Mouse (Mus musculus) right cerebral cortex, adult 18-20 months (tissue): ENCODE measurements at regions not wholly inside any gene's neighbourhood (a gene's known extent, or its start where the extent isn't known, plus 50 kb on each side); places are given as distances from the start of the nearest gene placed in this dataset.
A peak's percentile ranks its signal among the peaks of the same experiment; 100 is the strongest.

Source experiments
- DNase-seq: peaks from one replicate; pipeline ENCODE4 v3.0.0; 2022; ENCODE audit warnings: mixed read lengths

DNA sequence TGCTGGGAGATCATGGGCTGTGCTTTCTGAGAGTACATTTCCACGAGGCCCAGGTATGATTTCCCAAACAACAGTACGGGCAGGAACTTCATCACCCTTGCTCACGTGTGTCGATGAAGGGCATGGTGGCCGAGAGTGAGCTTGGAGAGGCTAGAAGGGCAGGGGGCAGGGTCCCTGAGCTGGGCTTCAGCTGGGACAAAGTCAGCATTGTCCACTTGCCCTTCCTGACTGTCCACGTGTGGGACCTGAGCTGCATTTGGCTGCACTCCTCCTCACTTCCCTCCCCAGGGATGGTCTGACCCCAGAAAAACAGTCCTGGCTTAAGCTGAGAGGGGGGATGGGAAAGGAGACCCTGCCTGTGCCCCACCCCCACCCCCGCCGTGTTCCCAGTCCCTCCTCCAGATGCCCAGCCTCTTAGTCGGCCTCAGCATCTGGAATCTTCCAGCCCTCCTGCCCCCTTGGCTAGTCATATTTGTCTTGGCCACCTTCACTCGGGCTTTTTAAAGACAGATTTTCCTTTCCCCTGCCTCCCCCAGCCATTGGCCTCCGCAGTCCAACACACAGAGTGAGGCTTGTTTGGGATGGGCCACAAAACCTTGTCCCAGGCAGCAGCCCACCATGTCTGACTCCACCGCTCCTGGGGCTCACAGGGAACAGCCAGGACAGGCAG, 58.6 kb downstream of the Isg20 start:
- no peak for DNase-seq

DNA sequence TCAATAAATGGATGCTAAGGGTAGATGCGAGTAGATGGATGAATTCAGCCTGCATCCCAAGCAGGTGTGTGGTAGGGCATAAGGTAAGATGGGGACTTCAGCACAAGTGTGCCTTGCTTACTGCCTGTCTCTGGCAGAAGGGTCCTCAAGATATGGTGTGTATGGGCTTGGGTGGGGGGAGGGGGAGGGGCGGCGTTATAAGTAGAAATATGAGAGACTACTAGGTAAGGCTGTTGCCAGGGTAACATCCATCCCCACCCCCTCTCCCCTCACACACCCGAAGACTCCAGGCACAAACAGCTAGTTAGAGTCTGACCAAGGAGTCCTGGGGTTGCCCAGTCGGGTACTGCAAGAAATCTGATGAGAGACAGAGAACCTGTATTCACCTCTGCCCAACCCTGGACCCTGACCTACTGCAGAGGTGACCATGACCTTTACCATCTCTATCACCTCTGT, 63.5 kb upstream of the Acan start:
- no peak for DNase-seq

DNA sequence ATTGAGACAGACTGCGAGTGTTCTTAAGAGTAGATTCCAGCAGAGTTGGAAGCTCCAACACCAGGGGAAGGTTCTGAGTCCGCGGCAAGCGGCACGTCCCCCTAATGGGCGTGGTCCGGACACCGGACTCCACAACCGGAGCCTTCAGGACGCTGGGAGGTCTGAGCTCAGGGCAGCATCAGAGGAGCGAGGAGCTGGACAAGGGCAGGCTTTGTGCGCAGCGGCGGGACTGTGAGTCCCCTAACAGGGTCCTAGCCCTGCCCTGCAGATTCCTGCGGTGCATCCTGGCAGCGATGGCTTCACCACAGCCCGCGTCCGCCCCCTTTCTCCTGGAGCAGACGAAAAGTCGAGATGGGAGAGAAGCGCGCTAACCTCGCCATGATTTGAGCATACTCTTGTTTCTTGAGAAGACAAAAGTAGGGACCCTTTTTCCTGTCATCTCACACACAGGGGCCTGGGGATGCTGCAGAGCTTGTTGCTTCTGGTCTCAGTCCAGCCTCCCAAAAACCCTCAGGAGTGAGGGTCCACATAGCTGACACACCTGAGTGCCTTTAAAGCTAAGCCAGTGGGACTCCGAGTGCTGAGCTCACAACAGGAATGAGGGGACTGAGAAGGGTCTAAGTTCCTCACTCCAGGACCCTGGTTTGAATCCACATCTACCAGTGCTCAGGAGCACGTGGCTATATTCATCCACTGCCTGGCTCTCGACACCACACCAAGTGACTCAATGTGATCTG, 62.8 kb upstream of the Acan start:
- DNase-seq = no peak

DNA sequence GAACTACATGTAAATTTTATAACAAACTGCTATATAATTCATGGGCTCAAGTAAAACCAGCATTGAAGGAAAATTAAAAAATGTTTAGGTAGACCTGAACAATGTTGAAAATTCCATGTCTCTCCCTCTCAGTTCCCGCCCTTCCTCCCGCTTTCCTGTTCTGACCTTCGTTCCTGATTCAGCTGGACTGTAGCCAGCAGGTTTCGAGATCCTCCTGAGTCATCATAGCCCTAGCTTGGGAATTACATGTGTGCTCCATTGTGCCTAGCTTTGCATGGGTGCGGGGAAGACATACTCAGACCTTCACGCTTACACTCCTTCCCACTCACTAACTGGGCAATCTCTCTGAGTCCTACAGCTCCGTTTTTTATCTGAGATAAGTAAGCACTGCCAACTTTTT, 60.3 kb upstream of the Acan start:
- peak; percentile 12 for DNase-seq

DNA sequence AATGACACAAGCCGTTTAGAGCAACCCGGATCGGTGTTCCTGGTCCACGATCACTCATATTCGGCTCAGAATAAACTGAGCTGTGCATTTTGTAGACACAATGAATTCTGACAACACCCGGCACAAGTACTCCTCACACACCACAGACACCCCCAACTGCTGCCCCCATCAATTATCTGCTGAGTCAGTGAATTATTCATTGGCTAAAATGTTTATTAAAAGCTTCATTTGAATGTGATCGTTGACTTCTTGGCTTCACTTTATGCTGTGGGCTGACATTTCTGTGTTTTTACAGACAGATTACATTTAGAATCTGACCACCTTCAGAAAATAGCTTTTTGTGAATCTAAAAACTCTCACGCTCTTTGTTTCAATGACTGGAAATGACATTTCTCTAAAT, 59.1 kb upstream of the Acan start:
- no peak for DNase-seq

DNA sequence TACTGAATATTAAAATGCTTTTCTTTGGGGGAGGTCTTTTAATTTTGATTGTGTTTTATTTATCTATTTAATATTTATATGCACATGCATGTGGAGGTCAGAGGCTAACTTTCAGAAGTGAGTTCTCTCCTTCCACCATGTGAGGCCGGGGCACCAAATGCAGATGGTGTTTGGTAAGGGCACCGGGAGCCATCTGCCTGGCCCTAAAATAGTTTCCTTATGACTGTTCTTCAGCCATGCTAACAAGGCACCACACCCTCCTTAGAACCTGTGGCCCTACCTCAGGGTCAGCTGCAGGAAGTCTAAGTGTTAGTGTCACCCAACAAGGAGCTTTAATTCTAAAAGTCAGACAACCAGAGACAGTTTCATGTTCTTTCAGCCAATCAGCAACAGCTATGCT, 58.2 kb upstream of the Acan start:
- no peak for DNase-seq

DNA sequence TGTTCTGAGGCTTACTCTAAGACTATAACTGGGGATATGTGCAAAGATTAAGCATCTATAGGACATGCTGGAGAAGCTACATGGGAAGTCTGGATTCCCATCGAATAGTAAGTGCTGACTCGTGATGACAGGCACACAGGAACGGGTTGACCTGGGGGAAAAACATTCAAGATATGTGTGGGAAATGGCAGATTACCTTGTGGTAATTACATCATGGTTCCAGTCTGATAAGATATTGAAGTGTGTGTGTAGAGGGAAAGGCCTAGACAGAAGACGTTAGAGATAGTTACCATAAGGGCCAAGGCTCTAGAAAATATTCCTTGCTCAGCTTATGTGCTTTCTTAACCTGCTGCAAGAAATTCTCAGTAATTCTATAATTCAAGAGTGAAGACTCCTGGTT, 57.5 kb upstream of the Acan start:
- no peak for DNase-seq
